Mouse (Mus musculus) frontal cortex, adult 2 months (tissue): Measurements from ENCODE around the gene Cth. TPM values are rescaled to one million over a fixed set of nuclear protein-coding genes. Genes with fewer than 3 reads are reported as not detected.

ENCODE experiments used
- polyA plus RNA-seq: library from polyadenylated mRNA; depleted of rRNA; stranded (reverse); fragments of >200 nt; gene quantifications from 2 replicates; pipeline ENCODE4 v1.2.3, GENCODE M21; 2012; rRNA removed

Cth gene
- polyA plus RNA-seq, 1 experiment: 4.9 TPM

Other genes with a start within 250 kb of the Cth start
- gene Ankrd13c, start 22.2 kb upstream of the Cth start, polyA plus RNA-seq: 51.2 and 52.8 TPM in 2 replicates
- gene Srsf11, start 111.6 kb upstream of the Cth start, polyA plus RNA-seq: 543 and 558 TPM in 2 replicates
- 19.7 and 22.2 TPM in 2 replicates for gene Lrrc40, start 111.6 kb upstream of the Cth start, polyA plus RNA-seq